Mouse (Mus musculus): ENCODE measurements around the gene Tlr4.

Tlr4 gene

DNA sequence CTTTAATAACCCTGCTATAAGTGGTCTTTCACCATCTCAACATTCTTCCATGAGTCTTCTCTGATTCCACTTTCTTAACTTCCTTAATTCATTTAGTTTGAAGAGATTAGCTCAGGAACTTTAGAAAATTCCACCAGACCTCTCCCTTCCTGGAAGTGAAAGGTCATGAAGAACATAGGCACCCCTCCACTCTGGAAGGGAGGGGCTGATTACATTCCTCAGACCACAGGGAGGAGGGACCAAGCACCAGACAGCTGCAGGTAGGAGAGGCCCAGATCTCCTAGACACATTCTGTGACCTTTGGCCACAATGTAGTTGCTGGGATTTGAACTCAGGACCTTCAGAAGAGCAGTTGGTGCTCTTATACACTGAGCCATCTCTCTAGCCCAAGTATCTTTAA lies 72.7 kb downstream of the Tlr4 start:
- no peak for DNase-seq (ENCODE audit: low read depth)

DNA sequence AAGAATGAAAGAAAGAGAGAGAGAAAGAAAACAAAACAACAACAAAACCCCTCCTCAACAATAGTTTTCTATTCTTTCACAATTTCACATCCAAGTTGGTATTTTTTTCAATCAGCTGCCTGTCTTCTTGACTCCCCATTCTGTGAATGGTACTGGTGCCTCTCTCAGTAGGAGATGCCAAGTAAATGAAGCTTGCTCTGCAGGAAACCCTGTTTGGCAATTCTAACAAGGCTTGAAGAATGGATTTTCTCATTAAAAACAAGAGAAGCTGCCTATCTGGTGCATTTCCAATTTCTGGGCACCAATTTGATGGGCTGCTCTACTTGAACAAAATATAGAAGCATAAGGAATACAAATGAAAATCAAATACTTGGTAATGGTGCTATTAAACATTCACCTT lies 74.1 kb downstream of the Tlr4 start:
- no peak for DNase-seq (ENCODE audit: low read depth)

DNA sequence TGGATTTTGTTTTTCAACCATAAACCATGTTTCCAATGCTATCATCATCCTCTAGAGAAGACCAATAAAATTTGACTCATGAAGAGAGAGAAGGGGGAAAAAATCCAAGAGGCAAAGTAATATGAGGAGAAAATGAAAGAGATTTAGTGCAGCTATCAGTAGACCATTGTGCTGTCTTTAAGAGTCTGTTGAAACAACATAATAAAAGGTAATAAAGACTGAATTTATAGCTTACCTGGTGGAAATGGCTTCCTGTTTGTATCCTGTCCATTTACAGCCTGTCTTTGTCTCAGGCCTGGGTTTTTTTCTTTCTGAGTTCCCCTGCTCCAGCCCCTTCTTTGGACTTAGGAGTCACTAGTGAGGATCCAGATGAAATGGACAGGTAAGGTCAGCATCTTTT lies 81.0 kb downstream of the Tlr4 start:
- DNase-seq (ENCODE audit: low read depth) = no peak

DNA sequence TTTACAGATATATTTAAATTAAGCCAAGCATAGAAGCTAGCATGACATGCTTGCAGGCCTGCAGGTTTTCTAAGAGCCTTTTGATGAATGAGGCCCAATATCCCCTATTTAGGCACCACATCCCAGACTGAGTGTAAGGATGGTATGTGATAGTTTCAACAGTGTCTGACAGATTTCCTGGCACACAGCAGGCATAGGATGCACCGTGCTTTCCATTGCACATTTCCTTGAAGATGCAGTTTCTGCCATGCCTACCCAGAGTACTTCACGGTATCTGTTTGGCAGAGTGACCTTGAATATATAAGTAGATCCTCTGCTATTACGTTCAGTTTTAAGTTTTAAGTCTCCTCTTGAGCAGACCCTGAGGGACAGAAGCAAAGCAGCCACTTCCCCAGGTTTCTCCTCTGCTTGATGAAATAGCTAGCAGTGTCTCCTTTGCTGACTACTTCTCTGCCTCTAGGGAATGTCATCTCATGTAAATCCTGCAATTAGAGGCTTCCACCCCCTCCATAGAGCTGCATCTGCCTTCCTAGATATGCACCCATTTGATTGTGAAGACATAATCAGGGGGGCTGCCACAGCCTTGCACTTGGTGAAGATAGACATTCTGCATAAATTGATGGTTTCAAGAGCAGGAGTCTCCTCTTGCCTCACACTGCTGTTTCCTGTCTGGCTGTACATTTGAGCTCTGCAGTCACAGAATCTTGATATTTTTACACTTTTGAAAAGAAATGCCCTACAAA lies 92.4 kb downstream of the Tlr4 start:
- no peak for DNase-seq (ENCODE audit: low read depth)

DNA sequence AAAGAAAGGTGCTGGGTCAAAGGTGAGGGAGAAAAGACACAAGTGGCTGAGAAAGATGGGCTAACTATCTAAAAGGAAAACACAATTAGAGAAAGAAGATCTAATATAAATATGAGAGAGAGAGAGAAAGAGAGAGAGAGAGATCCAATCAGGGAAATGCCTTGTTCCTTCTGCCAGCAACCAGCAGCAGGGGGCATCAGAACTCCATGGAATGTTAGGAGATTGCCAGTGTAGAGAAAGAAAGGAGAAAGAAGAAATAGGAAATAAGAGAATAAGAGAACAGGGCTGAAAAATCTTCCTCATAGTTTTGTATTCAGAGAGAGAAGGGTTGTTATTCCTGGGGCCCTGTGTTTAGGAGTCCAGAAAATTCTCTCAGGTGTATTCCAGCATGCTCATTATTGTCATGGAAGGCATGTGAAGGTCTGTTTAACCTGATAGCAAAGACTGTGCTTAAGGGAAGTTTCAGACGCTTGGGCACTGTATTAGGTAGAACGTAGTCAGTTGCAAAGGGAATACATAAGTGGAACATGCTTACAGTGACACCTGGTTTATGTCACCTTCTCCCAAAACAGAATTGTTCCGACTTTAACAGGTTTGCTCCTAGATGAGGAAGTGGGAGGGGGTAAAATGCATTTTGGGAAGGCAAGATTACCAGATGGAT lies 96.4 kb downstream of the Tlr4 start:
- peak; percentile 1 for DNase-seq (ENCODE audit: low read depth)

DNA sequence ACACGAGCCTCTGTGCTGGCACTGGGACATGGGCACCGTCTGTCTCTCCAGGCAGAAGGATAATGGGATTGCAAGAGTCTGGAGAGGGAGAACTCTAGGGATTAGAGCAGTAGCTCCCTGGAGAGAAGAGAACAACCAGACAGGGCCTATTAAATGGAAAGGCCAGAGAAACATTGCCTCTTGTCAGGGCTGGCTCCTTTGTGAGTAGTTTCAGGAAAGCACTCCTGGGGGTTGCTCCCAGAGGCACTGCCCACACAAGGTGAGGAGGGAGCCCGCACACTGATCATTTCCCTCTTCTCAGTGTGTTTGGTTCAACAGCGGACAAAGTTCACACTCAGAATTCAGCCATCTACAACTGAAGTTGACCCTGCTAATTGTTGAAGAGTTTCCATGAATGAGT lies 98.7 kb downstream of the Tlr4 start:
- no peak for DNase-seq (ENCODE audit: low read depth)

DNA sequence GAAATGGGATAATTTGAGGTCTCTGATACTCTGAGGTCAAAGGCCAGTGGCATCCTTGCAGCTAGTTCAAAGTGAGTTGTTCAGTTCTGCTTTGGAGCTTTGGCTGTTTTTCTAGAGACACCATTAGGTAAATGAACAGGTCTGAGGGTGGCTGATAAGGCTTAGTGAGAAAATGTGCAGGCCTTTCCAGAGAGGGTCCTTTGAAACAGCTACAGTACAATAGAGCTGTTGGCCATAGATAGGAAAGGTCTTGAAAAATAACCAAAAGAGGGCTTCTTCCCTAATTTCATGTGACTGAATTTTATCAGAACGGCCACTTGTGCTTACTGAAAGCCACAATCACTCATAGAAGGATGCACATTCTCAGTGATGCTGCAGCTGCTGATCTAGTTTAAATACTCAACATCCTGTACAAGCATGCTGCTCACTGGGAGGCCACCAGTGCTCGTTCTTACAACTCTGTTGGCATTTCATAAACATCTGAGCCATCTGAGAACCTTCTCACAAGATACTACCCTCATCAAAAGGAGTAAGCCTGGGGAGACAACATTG lies 100.2 kb downstream of the Tlr4 start:
- no peak for DNase-seq (ENCODE audit: low read depth)

DNA sequence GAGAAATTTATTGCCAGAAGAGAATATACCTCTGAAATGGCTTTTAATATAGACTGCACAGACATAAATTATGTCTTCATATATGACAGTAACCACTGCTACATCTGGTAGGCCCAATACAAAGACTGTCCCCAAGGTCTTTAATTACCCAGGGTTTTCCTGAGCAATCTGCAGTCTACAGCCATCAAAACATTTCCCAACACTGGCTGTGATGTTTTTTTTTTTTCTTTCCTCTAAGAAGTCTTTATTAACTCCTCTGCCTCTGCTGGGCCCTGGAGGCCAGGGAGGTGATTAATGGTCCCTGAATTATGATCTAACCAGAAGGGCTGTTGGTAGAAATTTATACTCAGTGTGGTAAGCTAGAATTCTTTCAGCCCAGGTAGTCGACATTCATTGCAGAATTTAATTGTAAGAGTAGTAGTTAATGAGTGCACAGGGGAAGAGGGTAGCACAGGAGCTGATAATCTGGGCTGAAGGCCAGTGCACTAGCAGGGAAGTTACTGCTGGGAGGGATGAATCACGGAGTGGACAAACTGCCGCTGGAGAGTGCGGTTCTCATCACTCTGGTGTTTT lies 111.2 kb downstream of the Tlr4 start:
- DNase-seq (ENCODE audit: low read depth) = no peak

DNA sequence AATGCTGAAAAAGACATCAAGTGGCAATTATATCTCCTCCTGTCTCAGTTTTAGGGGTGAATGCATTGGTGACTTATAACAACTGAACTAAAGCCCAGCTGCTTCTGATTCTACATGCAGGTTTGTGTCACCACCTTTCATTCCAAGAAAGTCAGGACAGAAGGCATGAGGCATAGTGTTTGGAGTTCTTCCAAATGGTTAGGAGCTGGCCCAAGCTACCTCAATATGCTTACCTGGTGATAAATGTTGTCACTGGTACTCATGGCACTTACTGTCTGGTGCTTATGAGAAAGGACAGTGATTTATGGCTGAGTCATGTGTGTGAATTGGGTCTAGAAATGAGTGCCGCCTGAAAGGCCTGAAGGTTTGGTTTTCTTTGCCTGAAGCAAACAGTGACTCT lies 114.5 kb downstream of the Tlr4 start:
- no peak for DNase-seq (ENCODE audit: low read depth)

DNA sequence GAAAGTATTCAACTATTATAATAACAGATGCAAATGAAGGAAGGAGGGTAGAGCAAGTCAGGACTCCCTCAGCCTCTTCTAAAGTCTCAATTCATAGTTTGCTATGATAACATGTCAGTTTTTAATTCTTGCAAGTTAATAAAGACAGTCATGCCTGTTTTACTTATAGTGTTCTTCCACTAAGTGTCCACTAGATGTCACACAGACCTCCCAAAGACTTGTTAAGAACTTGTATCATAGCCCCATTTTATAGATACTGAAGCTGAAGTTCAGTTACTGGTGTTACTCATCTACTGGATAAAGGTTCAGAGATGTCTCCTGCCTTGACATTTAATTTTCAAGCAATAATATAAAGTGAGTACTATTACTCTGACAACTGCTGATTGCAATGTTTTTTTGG lies 116.3 kb downstream of the Tlr4 start:
- peak; percentile 32 for DNase-seq (ENCODE audit: low read depth)

DNA sequence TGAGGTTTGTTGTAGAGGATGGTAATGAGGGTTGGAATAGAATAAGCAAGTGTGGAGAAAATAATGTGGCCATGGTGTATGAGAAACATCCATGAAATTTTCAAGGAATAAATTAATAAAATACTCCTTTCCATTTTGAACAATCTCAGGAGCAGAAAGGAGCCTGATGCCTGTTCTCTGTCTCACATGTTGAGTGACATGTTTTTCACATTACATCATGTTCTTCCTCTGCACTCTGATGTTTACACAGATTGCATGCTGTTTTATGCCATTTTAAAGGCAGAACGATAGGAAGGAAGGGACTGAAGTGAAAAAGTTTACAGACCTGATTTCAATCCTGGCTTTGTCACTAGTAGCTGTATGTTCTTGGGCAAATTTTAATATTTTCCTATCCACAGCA lies 120.3 kb downstream of the Tlr4 start:
- DNase-seq (ENCODE audit: low read depth) = no peak

DNA sequence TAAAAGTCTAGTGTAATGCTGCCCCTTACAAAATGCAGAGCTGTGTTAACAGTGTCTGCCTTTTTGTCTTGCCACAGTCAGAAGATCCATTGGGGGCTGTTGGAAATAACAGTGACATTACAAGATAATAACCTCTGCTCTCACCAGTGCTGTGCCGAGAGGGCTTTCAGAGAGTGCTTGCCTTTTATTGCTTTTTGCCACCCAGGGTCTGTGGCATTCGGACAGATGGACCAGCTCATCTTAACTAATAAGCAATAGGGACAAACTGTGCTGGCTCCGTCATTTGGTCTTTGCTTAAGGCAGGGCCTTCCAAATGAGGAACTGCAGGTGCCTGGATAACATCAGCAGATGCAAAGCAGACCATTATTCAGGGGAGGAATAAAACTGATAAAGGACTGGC lies 147.5 kb downstream of the Tlr4 start:
- no peak for DNase-seq (ENCODE audit: low read depth)

Measured in 416B (cell line).